Mouse (Mus musculus) thymus, postnatal 14 days (tissue): Measurements from ENCODE around the gene Olfr1080.
"Not testable (repeated sequence)": the region's sequence is repeated elsewhere in the genome, so short reads cannot be mapped to it uniquely, and the experiment has no call there.

Source experiments
- DNase-seq: peaks from one replicate; pipeline ENCODE4 v3.0.0; 2021

Olfr1080 gene

GRCm38 (mm10) chr2:86558135-86558534, at the start of gene Olfr1080:
Olfr1080 (minus strand) TSS chr2:86558235.
- DNase-seq = not testable (repeated sequence)

GRCm38 (mm10) chr2:86598866-86599265, 40.8 kb upstream of the Olfr1080 start, which contains the start of gene Olfr1082:
Olfr1082 (minus strand) TSS chr2:86598966.
- not testable (repeated sequence) for DNase-seq

- no peak for DNase-seq
Observed at GRCm38 (mm10) chr2:86542380-86542779, 15.7 kb downstream of the Olfr1080 start, which contains the start of gene Olfr1079. Olfr1079 (minus strand) TSS chr2:86542480.

DNA sequence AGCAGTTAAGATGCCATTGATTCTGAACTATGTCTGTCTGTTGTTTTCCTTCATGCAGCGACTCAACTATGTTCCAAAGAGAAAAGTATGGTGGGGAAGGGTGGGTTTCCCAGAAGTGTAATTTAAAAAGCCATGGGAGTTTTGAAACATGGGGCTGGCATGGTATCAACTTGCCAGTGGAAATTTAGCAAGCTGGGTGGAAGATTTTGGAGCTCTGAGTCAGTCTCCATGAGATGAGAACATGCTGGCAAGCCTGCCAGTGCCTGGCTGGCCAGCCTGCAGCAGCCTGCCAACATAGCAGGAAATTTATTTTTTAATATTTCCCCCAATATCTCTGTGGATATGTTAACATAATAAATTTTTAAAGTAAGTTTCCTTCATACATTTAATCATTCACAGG, 27.0 kb downstream of the Olfr1080 start:
- DNase-seq = no peak

GRCm38 (mm10) chr2:86508161-86508560, 49.9 kb downstream of the Olfr1080 start, which contains the start of gene Olfr1076:
Olfr1076 (plus strand) TSS chr2:86508461.
- DNase-seq = no peak
